Mouse (Mus musculus): Measurements from ENCODE around the gene St6galnac3. TPM values are rescaled to one million over a fixed set of nuclear protein-coding genes. Genes with fewer than 3 reads are reported as not detected.

Gene St6galnac3
- total and polyA plus RNA-seq, 3 experiments, result 2.2 to 5.2 (median 4.9) TPM

GRCm38 (mm10) chr3:153200076-153200475 lies 524.9 kb downstream of the St6galnac3 start:
- DNase-seq, result no peak
- no peaks in the 10 kb centered on the region for H3K27me3 ChIP-seq (ENCODE audit: control insufficient read depth, insufficient read depth, low read length)
- H3K79me2 ChIP-seq (replicated peaks; ENCODE audit: control insufficient read depth, insufficient read depth, low read length), result no peaks in the 10 kb centered on the region
- no peaks in the 10 kb centered on the region for H3K4me1 ChIP-seq (ENCODE audit: control insufficient read depth, insufficient read depth, low read length)
- no peak for TF ChIP-seq EP300 (IDR thresholded peaks at IDR 0.05; ENCODE audit: insufficient read depth, low read depth, low read length)
- TF ChIP-seq CTCF (IDR thresholded peaks at IDR 0.05), result no peak
- TF ChIP-seq POLR2A (IDR thresholded peaks at IDR 0.05; ENCODE audit: insufficient read depth, low read depth, low read length), result no peak
- intact Hi-C loops (cut with DNase I), result no loop called here
- H3K9ac ChIP-seq (ENCODE audit: low read depth, low read length), result no peak overlapping the region
- no peak overlapping the region for H3K27ac ChIP-seq
- no peaks in the 10 kb centered on the region for H3K36me3 ChIP-seq (ENCODE audit: control insufficient read depth, insufficient read depth, low read length)
- no peak overlapping the region for H3K4me3 ChIP-seq
- WGBS, result 92% methylated on average over 11 of the region's 11 CpGs

DNA sequence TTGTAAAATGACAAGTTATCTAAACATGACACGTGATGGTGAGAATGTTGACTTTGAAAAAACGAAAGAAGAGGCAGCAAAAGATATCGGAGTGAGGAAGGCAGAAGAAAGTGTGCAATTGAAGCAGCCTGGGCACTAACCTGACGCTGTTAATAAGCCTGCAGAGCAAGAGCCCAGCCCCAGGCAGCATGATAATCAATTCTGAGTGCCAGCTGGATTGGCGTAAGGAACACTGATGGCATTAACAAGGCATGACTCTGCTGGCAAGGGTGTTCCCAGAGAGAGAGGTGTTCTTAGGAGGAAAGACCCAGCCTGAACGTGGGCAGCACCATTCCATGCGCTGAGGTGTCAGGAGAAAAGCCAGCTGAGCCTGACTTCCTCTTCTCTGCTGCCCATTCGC lies 525.7 kb downstream of the St6galnac3 start:
- H3K9ac ChIP-seq (ENCODE audit: low read depth, low read length), result no peak overlapping the region
- DNase-seq, result no peak
- H3K27me3 ChIP-seq (ENCODE audit: control insufficient read depth, insufficient read depth, low read length), result no peaks in the 10 kb centered on the region
- intact Hi-C loops (cut with DNase I), result no loop called here
- WGBS, result 74% methylated on average over 8 of the region's 8 CpGs
- H3K27ac ChIP-seq, result no peak overlapping the region
- no peaks in the 10 kb centered on the region for H3K4me1 ChIP-seq (ENCODE audit: control insufficient read depth, insufficient read depth, low read length)
- H3K36me3 ChIP-seq (ENCODE audit: control insufficient read depth, insufficient read depth, low read length), result no peaks in the 10 kb centered on the region
- TF ChIP-seq EP300 (IDR thresholded peaks at IDR 0.05; ENCODE audit: insufficient read depth, low read depth, low read length) (no peak), CTCF (IDR thresholded peaks at IDR 0.05) (no peak), POLR2A (IDR thresholded peaks at IDR 0.05; ENCODE audit: insufficient read depth, low read depth, low read length) (no peak)
- H3K4me3 ChIP-seq, result no peak overlapping the region
- no peaks in the 10 kb centered on the region for H3K79me2 ChIP-seq (replicated peaks; ENCODE audit: control insufficient read depth, insufficient read depth, low read length)

- no peak for DNase-seq
- no peaks in the 10 kb centered on the region for H3K36me3 ChIP-seq (ENCODE audit: control insufficient read depth, insufficient read depth, low read length)
- 81% methylated on average over 4 of the region's 4 CpGs for WGBS
These were observed 526.5 kb downstream of the St6galnac3 start for GRCm38 (mm10) chr3:153198514-153198913.

GRCm38 (mm10) chr3:153193025-153193424 lies 531.9 kb downstream of the St6galnac3 start:
- no peaks in the 10 kb centered on the region for H3K79me2 ChIP-seq (replicated peaks; ENCODE audit: control insufficient read depth, insufficient read depth, low read length)
- H3K4me3 ChIP-seq, result no peak overlapping the region
- DNase-seq, result no peak
- H3K36me3 ChIP-seq (ENCODE audit: control insufficient read depth, insufficient read depth, low read length), result no peaks in the 10 kb centered on the region
- no peaks in the 10 kb centered on the region for H3K27me3 ChIP-seq (ENCODE audit: control insufficient read depth, insufficient read depth, low read length)
- TF ChIP-seq POLR2A (IDR thresholded peaks at IDR 0.05; ENCODE audit: insufficient read depth, low read depth, low read length), result no peak
- TF ChIP-seq CTCF (IDR thresholded peaks at IDR 0.05), result no peak
- no peak for TF ChIP-seq EP300 (IDR thresholded peaks at IDR 0.05; ENCODE audit: insufficient read depth, low read depth, low read length)
- no peaks in the 10 kb centered on the region for H3K4me1 ChIP-seq (ENCODE audit: control insufficient read depth, insufficient read depth, low read length)
- intact Hi-C loops (cut with DNase I), result no loop called here
- no peak overlapping the region for H3K27ac ChIP-seq
- whole genome bisulfite sequencing, result 79% methylated on average over 7 of the region's 7 CpGs
- H3K9ac ChIP-seq (ENCODE audit: low read depth, low read length), result no peak overlapping the region

More at GRCm38 (mm10) chr3:153198514-153198913, 526.5 kb downstream of the St6galnac3 start:
- Histone ChIP-seq H3K4me3 (no peak overlapping the region), H3K9ac (ENCODE audit: low read depth, low read length) (no peak overlapping the region), H3K79me2 (replicated peaks; ENCODE audit: control insufficient read depth, insufficient read depth, low read length) (no peaks in the 10 kb centered on the region), H3K4me1 (ENCODE audit: control insufficient read depth, insufficient read depth, low read length) (no peaks in the 10 kb centered on the region), H3K27ac (no peak overlapping the region), H3K27me3 (ENCODE audit: control insufficient read depth, insufficient read depth, low read length) (no peaks in the 10 kb centered on the region)
- intact Hi-C loops (cut with DNase I), result no loop called here
- TF ChIP-seq EP300 (IDR thresholded peaks at IDR 0.05; ENCODE audit: insufficient read depth, low read depth, low read length), result no peak

DNA sequence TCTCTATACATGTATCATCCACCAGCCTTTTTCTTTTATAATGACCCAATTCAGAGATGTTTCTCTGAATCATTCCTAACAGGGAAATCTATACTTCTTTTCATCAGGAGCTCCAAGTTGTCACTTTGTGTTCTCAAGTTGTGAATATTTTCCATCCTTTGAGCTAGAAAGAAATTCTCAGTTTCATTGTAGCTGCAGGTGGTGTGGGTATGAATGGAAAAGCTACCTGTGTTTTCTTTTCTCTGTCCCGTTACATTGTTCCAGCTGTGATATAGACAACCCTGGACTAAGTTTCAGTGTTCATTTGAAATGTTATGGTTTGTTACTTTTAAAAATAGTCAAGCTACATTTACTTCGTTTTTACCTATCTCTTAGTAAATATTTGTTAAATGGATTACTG lies 534.2 kb downstream of the St6galnac3 start:
- no peaks in the 10 kb centered on the region for H3K79me2 ChIP-seq (replicated peaks; ENCODE audit: control insufficient read depth, insufficient read depth, low read length)
- no peak overlapping the region for H3K4me3 ChIP-seq
- H3K9ac ChIP-seq (ENCODE audit: low read depth, low read length), result no peak overlapping the region
- TF ChIP-seq EP300 (IDR thresholded peaks at IDR 0.05; ENCODE audit: insufficient read depth, low read depth, low read length) (no peak), POLR2A (IDR thresholded peaks at IDR 0.05; ENCODE audit: insufficient read depth, low read depth, low read length) (no peak), CTCF (IDR thresholded peaks at IDR 0.05) (no peak)
- 69% methylated on average over 2 of the region's 2 CpGs for WGBS
- no peak overlapping the region for H3K27ac ChIP-seq
- intact Hi-C loops (cut with DNase I), result no loop called here
- H3K27me3 ChIP-seq (ENCODE audit: control insufficient read depth, insufficient read depth, low read length), result no peaks in the 10 kb centered on the region
- no peak for DNase-seq
- no peaks in the 10 kb centered on the region for H3K4me1 ChIP-seq (ENCODE audit: control insufficient read depth, insufficient read depth, low read length)
- H3K36me3 ChIP-seq (ENCODE audit: control insufficient read depth, insufficient read depth, low read length), result no peaks in the 10 kb centered on the region

DNA sequence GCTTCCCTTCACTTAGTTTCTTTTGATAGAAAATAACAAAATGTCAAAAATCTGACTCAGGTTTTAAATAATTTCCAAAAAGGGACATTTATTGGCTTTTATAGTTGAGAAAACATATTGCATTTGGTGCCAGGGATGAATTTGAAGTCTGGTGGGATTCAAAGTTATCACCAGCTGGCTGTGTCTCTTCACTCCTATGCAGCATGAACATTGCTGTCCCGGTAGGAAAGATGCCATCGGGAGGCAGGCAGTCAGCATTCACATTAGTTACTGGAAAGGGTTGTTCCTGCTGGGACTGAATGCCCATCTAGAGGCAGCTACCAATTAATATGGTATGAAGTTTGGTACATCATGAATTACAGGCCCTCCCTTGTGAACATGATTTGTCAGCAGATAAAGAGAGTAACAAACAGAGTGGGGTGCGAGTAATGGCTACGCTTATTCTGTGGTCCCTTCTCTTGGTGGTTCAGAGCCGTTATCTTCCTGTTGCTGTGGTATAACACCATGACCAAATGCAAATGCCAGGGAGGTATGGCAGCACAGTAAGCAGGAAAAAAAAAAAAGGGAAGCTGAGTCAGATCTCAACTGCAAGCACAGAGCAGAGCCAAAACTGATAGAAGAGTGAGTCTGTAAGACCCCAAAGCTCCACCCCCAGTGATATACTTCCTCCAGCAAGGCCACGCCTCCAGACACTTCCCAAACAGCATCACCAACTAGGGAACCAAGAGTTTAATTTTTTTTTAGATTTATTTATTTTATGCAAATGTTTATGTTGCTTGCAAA lies 535.1 kb downstream of the St6galnac3 start:
- Histone ChIP-seq H3K4me3 (no peak overlapping the region), H3K27me3 (ENCODE audit: control insufficient read depth, insufficient read depth, low read length) (no peaks in the 10 kb centered on the region), H3K79me2 (replicated peaks; ENCODE audit: control insufficient read depth, insufficient read depth, low read length) (no peaks in the 10 kb centered on the region), H3K27ac (no peak overlapping the region), H3K36me3 (ENCODE audit: control insufficient read depth, insufficient read depth, low read length) (no peaks in the 10 kb centered on the region), H3K4me1 (ENCODE audit: control insufficient read depth, insufficient read depth, low read length) (no peaks in the 10 kb centered on the region), H3K9ac (ENCODE audit: low read depth, low read length) (no peak overlapping the region)
- TF ChIP-seq CTCF (IDR thresholded peaks at IDR 0.05) (no peak), EP300 (IDR thresholded peaks at IDR 0.05; ENCODE audit: insufficient read depth, low read depth, low read length) (no peak), POLR2A (IDR thresholded peaks at IDR 0.05; ENCODE audit: insufficient read depth, low read depth, low read length) (no peak)
- 83% methylated on average over 6 of the region's 6 CpGs for WGBS
- intact Hi-C loops (cut with DNase I), result no loop called here
- no peak for DNase-seq
